Mouse (Mus musculus) ZHBTc4 (cell line): ENCODE measurements at regions not wholly inside any gene's neighbourhood (a gene's known extent, or its start where the extent isn't known, plus 50 kb on each side); places are given as distances from the start of the nearest gene placed in this dataset.

Source experiments
- DNase-seq: peaks from one replicate; pipeline ENCODE4 v3.0.0-alpha.2; 2011; ENCODE audit warnings: low read depth, low spot score

DNA sequence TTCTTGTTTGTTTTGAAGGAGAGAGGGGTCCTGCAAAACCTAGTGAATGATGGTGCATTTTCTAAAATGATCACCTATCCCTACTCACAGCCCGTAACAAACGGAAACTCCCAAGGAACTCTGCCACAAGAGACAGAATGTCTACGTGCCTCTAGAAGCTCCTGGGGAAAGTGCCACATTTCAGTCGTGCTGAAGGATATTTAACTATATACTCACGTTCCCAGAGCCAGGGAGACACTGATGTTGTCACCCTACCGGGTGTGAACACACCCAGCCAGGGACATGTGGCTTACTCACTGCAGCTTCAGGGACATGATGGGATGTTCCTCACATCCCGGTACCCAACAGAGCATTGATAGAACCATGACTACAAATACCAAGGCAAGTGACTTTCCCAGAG lies 456.7 kb downstream of the Irx1 start:
- no peak for DNase-seq

DNA sequence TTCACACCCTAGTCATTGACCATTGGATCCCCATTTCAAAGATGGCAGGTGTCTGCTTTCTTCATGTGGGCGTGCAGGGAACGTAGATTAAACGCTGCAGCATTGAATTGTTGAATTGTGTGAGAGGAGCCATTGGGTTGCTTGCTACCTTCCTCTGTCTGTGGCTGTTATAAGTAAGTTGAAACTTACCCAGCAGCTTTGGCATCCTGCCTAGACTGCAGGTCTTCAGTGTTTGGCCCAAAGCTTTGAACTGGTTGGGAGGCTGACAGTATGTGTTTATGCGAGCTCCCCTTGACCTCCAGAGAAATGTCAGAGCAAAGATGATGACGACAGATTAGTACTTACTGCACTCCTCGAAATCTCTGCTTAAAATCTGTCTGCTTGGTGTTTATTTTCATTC lies 473.8 kb downstream of the Irx1 start:
- DNase-seq: no peak

GRCm38 (mm10) chr13:71481205-71481604 lies 482.3 kb downstream of the Irx1 start:
- no peak for DNase-seq

GRCm38 (mm10) chr13:71461552-71461951 lies 502.0 kb downstream of the Irx1 start:
- no peak for DNase-seq

GRCm38 (mm10) chr13:71460607-71461006 lies 502.9 kb downstream of the Irx1 start:
- no peak for DNase-seq

GRCm38 (mm10) chr13:71460097-71460496 lies 503.4 kb downstream of the Irx1 start:
- no peak for DNase-seq

DNA sequence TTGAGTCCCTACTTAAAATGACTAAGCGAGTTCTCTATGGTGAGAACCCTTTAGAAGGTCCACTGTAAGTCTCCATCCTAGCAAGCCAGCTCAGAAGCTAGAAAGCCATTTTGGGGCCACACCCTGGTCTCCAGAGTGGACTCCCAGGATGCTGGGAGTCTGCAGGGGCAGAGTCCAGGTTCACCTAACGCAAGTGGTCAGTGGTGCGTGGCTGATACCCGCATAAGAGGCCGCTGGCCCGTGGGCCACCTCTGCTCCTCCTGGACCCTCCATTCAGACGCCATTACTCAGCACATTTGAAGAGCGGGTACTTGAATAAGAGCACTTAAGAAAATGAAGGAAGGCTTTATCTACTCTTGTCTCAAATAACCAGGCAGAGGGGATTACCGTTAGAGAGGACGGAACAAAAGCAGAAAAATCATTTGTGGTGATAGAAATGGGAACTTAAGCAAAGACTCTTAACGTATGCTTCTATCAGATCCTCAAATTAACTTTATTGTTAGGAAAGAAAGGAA lies 504.4 kb downstream of the Irx1 start:
- DNase-seq: peak; percentile 2

DNA sequence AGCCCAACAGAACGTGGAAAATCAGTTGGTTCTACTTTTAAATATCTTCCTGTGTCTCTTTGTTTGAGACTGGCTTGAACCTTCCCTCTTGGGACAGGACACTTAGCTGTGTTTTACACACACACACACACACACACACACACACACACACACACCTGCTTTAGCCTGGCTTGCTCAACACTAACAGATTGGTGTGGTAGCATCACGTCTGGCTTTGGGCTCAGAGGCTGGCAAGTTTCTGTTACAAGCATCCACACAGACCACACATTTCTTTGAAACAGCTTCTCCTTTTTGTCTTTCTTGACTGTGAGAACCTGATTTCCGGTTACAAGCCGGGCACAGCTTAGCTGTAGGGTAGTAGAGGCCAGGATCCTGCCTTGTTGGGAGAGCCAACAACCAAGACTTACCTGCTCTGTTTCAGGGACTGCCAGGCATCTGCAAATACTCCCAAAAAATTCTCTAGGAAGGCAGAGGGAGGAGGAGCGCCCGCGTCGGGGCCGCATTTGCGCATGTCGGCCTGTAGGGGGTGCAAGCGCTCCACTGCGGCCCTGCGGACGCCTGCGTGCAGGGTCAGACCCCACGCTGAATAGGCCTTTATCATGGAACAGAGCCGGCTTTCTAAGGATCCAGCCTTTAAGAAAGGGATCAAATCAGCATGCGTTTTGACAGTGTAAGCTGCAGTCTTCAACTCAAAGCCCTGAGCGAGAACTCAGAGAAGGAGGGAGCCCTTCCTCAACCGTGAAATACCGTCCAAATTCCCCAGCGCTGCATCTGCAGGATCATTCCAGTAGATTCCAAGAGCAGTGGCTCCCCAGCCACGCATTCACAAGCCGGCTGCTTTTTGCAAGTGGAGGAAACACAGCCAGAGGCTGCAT lies 505.2 kb downstream of the Irx1 start:
- DNase-seq: peak; percentile 92

GRCm38 (mm10) chr13:71457550-71457949 lies 506.0 kb downstream of the Irx1 start:
- no peak for DNase-seq

DNA sequence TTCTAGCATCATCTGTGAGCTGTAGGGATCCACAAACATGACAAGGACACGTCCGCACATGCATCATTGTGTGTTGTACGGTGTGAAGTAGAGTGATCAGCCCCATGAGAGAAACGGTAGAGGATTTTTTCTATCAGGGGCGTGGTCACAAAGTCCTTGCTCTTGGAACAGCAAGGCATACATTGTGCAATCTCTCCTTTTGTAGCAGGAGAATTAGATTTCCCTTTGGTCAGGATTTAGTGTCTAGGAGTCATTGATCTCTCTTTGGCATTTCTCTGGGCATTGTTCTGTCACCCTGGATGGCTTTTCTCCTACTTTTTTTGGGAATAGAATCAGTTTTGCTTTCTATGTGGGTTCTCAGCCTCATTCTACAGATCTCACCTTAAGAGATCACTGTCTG lies 511.3 kb downstream of the Irx1 start:
- DNase-seq: no peak

DNA sequence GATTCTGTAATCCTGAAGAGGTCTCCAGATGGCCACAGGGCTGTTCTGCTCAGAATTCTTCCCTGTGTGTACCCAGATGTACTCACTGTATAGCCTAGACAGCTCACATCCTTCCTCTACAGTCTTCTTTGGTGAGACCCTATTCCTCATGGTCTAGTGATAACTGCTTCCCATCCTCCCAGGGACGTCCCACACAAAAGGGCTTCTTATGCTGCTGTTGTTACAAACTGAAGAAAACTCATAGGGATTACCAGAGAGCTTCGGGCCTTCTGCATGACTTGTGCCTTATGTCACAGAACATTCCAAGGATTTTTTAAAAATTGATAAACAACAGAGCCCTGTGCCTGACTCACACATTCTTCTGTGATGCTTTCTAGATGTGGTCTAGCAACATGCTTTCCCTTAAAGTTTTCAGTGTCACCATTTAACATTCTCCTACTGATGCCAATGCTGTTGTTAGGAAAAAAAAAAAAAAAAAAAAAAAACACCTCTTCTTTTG lies 525.9 kb downstream of the Irx1 start:
- no peak for DNase-seq

GRCm38 (mm10) chr13:71403654-71404560 lies 559.6 kb downstream of the Irx1 start:
- no peak for DNase-seq

DNA sequence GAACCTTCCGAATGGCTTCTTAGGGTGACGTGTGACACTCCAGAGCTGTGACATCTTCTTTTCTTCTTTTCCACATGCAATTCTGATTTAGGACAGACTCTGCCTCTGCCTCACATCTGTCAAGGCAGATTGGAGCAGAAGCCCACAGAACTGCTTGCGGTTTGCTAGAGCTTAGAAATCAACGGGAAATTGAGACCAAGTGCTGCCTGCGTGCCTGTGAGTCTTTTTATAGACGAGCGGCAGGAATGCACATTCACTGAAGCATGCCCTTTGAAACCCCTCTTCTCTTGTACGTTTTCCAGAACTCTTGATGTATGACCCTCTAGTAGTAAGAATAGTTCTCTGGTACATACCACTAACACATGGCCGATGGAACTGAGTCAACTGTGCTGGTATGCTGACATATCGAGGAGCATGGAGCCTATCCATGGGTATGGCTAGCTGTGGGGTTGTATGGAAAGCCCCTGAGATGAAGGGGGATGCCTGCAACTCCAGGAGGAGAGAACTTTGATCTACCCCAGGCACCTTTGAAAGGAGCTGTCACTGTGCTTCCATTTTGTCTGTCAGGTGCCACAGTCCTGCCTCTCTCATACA lies 552.2 kb upstream of the Adamts16 start:
- DNase-seq: no peak

GRCm38 (mm10) chr13:71378641-71379040 lies 537.0 kb upstream of the Adamts16 start:
- DNase-seq: no peak

GRCm38 (mm10) chr13:71375909-71376606 lies 534.4 kb upstream of the Adamts16 start:
- no peak for DNase-seq

GRCm38 (mm10) chr13:71372701-71373685 lies 531.4 kb upstream of the Adamts16 start:
- DNase-seq: no peak

DNA sequence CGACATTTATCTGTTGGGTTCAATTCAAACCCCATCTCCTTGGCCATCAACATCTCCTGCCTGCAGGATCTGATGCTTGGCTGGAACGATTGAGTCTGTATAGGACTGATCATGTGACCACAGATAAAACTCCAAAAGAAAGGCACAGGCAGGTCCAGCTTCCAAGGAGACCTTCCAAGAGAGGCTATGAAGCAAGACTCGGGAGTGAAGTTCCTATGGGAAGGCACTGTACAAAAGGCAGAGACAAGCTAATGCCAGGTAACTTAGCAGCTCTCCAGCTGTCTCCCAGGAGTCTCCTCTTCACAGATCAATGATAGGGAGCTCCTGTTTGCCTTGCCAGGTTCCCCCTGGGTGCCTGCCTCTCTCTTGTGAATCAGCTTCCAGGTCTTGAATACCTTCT lies 528.2 kb upstream of the Adamts16 start:
- no peak for DNase-seq

- DNase-seq: no peak
Measured at GRCm38 (mm10) chr13:71365261-71365660, 523.6 kb upstream of the Adamts16 start.

DNA sequence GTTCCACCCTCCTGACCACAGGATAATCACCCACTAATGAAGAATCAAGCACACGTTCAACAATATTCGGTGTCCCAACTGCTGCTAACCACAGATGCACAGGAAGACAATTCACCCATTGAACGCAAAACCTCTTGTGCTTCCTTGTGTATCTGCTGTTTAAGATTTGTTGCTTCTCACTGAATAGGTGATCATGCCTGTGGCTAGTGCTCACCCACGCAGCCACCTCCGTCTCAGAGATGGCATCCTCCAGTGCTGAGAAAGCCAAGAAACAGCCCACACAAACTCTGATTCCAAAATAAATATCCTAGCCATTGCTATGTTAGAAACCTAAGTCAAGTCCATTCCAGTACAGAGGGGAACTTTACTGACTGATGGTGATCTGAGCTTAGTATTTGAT lies 520.7 kb upstream of the Adamts16 start:
- DNase-seq: no peak

- no peak for DNase-seq
Measured at GRCm38 (mm10) chr13:71359112-71359511, 517.5 kb upstream of the Adamts16 start.
